Mouse (Mus musculus): ENCODE results near the gene Jak2.

- no peak for TF ChIP-seq POLR2A (IDR thresholded peaks at IDR 0.05; ENCODE audit: low read depth, low read length)
- no peak for TF ChIP-seq CTCF (IDR thresholded peaks at IDR 0.05; ENCODE audit: extremely low read depth, insufficient read length, insufficient replicate concordance, low read depth, low read length)
Observed at GRCm38 (mm10) chr19:29232738-29233137, 18.9 kb upstream of the Jak2 start.
